Mouse (Mus musculus): ENCODE measurements around the gene Kcnj3. TPM values are rescaled to one million over a fixed set of nuclear protein-coding genes. Genes with fewer than 3 reads are reported as not detected.

Gene Kcnj3
- polyA plus RNA-seq, 1 experiment: not detected

DNA sequence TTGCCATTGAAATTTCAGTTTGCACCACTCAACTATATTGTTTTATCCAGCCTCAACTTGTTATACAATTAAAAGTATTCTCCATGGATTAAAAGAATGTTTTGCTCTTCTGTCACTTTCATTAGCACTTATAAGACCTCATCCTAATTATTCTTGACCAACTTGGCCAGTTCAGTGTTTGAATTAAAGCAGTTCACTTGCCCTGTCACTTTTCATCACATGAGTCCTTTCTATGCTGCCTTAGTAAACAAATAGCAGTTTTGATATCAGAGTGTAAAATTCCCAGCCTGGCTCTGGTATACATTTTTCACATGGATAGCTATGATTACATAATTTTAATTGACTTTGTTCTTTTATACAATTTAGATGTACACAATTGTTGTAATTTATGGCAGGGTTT lies 3.4 kb downstream of the Kcnj3 start:
- TF ChIP-seq MAX (IDR thresholded peaks at IDR 0.05; ENCODE audit: low read depth) (no peak), MYOG (IDR thresholded peaks at IDR 0.05; ENCODE audit: control insufficient read depth in 1 of 3, insufficient read depth in 1 of 3, insufficient read length in 2 of 3, low read depth in 2 of 3) (no peak), TCF12 (IDR thresholded peaks at IDR 0.05; ENCODE audit: insufficient read depth, poor library complexity, severe bottlenecking) (no peak), REST (IDR thresholded peaks at IDR 0.05; ENCODE audit: insufficient read depth, insufficient read length) (no peak), E2F4 (IDR thresholded peaks at IDR 0.05; ENCODE audit: insufficient read depth) (no peak), TCF3 (IDR thresholded peaks at IDR 0.05; ENCODE audit: insufficient read length, low read depth) (no peak), CEBPB (IDR thresholded peaks at IDR 0.05; ENCODE audit: insufficient read depth, poor library complexity, severe bottlenecking) (no peak), POLR2A (IDR thresholded peaks at IDR 0.05; ENCODE audit: insufficient read length, low read depth) (no peak), POLR2AphosphoS2 (IDR thresholded peaks at IDR 0.05; ENCODE audit: insufficient read length, low read depth) (no peak), SRF (IDR thresholded peaks at IDR 0.05; ENCODE audit: control insufficient read depth, insufficient read length, low read depth) (no peak), MYOD1 (IDR thresholded peaks at IDR 0.05; ENCODE audit: control insufficient read depth in 1 of 3, insufficient read length in 2 of 3, low read depth in 2 of 3) (no peak), USF1 (IDR thresholded peaks at IDR 0.05; ENCODE audit: low read depth) (no peak)
- Histone ChIP-seq H3K79me2 (ENCODE audit: control insufficient read depth, insufficient read depth) (no peaks in the 10 kb centered on the region), H3K4me3 (no peak overlapping the region), H3K36me3 (ENCODE audit: control insufficient read depth, insufficient read depth) (no peaks in the 10 kb centered on the region), H3K27me3 (ENCODE audit: control insufficient read depth, insufficient read depth, insufficient read length) (no peaks in the 10 kb centered on the region), H3K4me2 (ENCODE audit: low read depth) (no peak overlapping the region), H3ac (ENCODE audit: control insufficient read depth, insufficient read length) (no peak overlapping the region)

DNA sequence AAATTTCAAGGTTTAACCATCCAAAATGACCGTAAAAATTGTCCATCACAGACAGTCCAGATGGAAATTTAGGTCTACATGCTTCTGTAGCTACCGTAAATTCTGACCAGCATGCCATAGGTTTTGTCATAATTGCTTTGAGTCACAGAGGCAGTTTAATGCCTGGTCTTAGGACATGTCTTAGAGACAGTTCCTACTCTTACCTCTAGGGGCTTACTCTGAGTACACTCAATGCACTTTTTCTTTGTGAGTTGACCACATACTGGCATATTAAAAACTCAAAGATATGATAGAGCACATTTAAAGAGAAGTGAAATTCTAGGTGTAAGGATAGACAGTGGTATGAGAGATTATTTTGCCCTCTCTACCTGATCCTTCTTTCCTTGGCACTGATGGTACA lies 6.2 kb downstream of the Kcnj3 start:
- H3K36me3 ChIP-seq (ENCODE audit: control insufficient read depth, insufficient read depth): no peaks in the 10 kb centered on the region
- H3K79me2 ChIP-seq (ENCODE audit: control insufficient read depth, insufficient read depth): no peaks in the 10 kb centered on the region
- H3K4me3 ChIP-seq: no peak overlapping the region
- no peak for TF ChIP-seq SRF (IDR thresholded peaks at IDR 0.05; ENCODE audit: control insufficient read depth, insufficient read length, low read depth)
- TF ChIP-seq TCF12 (IDR thresholded peaks at IDR 0.05; ENCODE audit: insufficient read depth, poor library complexity, severe bottlenecking): no peak
- no peak for TF ChIP-seq USF1 (IDR thresholded peaks at IDR 0.05; ENCODE audit: low read depth)
- TF ChIP-seq REST (IDR thresholded peaks at IDR 0.05; ENCODE audit: insufficient read depth, insufficient read length): no peak
- TF ChIP-seq MAX (IDR thresholded peaks at IDR 0.05; ENCODE audit: low read depth): no peak
- no peak for TF ChIP-seq MYOD1 (IDR thresholded peaks at IDR 0.05; ENCODE audit: control insufficient read depth in 1 of 3, insufficient read length in 2 of 3, low read depth in 2 of 3)
- TF ChIP-seq POLR2A (IDR thresholded peaks at IDR 0.05; ENCODE audit: insufficient read length, low read depth): no peak
- no peak for TF ChIP-seq CEBPB (IDR thresholded peaks at IDR 0.05; ENCODE audit: insufficient read depth, poor library complexity, severe bottlenecking)
- no peak for TF ChIP-seq TCF3 (IDR thresholded peaks at IDR 0.05; ENCODE audit: insufficient read length, low read depth)
- TF ChIP-seq MYOG (IDR thresholded peaks at IDR 0.05; ENCODE audit: control insufficient read depth in 1 of 3, insufficient read depth in 1 of 3, insufficient read length in 2 of 3, low read depth in 2 of 3): no peak
- H3K4me2 ChIP-seq (ENCODE audit: low read depth): no peak overlapping the region
- H3ac ChIP-seq (ENCODE audit: control insufficient read depth, insufficient read length): no peak overlapping the region
- no peaks in the 10 kb centered on the region for H3K27me3 ChIP-seq (ENCODE audit: control insufficient read depth, insufficient read depth, insufficient read length)

DNA sequence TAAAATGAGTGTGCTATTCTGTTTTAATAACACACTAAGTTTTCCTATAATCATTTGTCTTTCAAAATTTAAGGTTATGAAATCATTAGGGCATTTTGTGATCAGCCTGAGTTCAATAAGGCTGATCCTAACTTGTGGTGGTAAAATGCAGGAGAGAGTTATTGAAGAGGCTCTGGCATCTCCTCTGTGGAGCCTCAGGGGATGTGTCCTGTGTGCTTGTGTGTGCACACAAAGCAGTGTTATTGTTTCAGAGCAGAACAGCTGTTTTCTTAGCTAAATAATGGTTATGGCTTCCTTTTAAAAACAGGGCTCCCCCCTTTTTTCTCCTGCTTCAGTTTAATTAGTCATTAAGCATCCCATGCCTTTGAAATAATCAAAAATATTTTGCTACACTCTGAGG lies 11.5 kb downstream of the Kcnj3 start:
- TF ChIP-seq REST (IDR thresholded peaks at IDR 0.05; ENCODE audit: insufficient read depth, insufficient read length) (no peak), TCF3 (IDR thresholded peaks at IDR 0.05; ENCODE audit: insufficient read length, low read depth) (no peak), SRF (IDR thresholded peaks at IDR 0.05; ENCODE audit: control insufficient read depth, insufficient read length, low read depth) (no peak), POLR2A (IDR thresholded peaks at IDR 0.05; ENCODE audit: insufficient read length, low read depth) (no peak), MAX (IDR thresholded peaks at IDR 0.05; ENCODE audit: low read depth) (no peak), USF1 (IDR thresholded peaks at IDR 0.05; ENCODE audit: low read depth) (no peak), TCF12 (IDR thresholded peaks at IDR 0.05; ENCODE audit: insufficient read depth, poor library complexity, severe bottlenecking) (no peak), MYOD1 (IDR thresholded peaks at IDR 0.05; ENCODE audit: control insufficient read depth in 1 of 3, insufficient read length in 2 of 3, low read depth in 2 of 3) (no peak), POLR2AphosphoS2 (IDR thresholded peaks at IDR 0.05; ENCODE audit: insufficient read length, low read depth) (no peak), MYOG (IDR thresholded peaks at IDR 0.05; ENCODE audit: control insufficient read depth in 1 of 3, insufficient read depth in 1 of 3, insufficient read length in 2 of 3, low read depth in 2 of 3) (no peak), E2F4 (IDR thresholded peaks at IDR 0.05; ENCODE audit: insufficient read depth) (no peak), CEBPB (IDR thresholded peaks at IDR 0.05; ENCODE audit: insufficient read depth, poor library complexity, severe bottlenecking) (no peak)
- Histone ChIP-seq H3K27me3 (ENCODE audit: control insufficient read depth, insufficient read depth, insufficient read length) (no peaks in the 10 kb centered on the region), H3K36me3 (ENCODE audit: control insufficient read depth, insufficient read depth) (no peaks in the 10 kb centered on the region), H3K79me2 (ENCODE audit: control insufficient read depth, insufficient read depth) (no peaks in the 10 kb centered on the region), H3ac (ENCODE audit: control insufficient read depth, insufficient read length) (no peak overlapping the region), H3K4me2 (ENCODE audit: low read depth) (no peak overlapping the region), H3K4me3 (no peak overlapping the region)

DNA sequence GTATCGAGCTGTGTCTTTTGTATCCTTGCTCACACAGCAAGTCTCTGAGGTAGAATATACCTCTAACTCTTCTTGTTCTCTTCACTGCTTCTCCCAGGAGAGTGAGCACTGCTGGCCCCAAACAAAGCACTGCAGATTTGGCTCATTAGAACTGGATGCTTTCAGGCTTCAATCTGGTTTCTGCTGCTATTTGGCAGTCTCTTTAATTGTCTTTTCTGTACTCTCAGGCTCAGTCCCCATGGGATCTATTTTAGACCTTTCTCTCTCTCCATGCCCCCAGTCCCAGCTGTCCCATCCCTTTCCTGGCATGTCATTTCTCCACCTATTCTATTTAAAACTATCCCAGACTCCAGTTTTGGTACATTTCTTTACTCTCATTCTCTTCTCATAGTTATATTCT lies 15.0 kb downstream of the Kcnj3 start:
- H3K4me2 ChIP-seq (ENCODE audit: low read depth): peak overlapping the region; percentile 36
- TF ChIP-seq TCF3 (IDR thresholded peaks at IDR 0.05; ENCODE audit: insufficient read length, low read depth) (no peak), MYOD1 (IDR thresholded peaks at IDR 0.05; ENCODE audit: control insufficient read depth in 1 of 3, insufficient read length in 2 of 3, low read depth in 2 of 3) (peak in 2 of 3 experiments; percentile 9 to 70), MYOG (IDR thresholded peaks at IDR 0.05; ENCODE audit: control insufficient read depth in 1 of 3, insufficient read depth in 1 of 3, insufficient read length in 2 of 3, low read depth in 2 of 3) (peak in 1 of 3 experiments; percentile 27)
- no peaks in the 10 kb centered on the region for H3K36me3 ChIP-seq (ENCODE audit: control insufficient read depth, insufficient read depth)
- no peak overlapping the region for H3ac ChIP-seq (ENCODE audit: control insufficient read depth, insufficient read length)
- no peaks in the 10 kb centered on the region for H3K79me2 ChIP-seq (ENCODE audit: control insufficient read depth, insufficient read depth)
- no peak overlapping the region for H3K4me3 ChIP-seq
- H3K27me3 ChIP-seq (ENCODE audit: control insufficient read depth, insufficient read depth, insufficient read length): no peaks in the 10 kb centered on the region

DNA sequence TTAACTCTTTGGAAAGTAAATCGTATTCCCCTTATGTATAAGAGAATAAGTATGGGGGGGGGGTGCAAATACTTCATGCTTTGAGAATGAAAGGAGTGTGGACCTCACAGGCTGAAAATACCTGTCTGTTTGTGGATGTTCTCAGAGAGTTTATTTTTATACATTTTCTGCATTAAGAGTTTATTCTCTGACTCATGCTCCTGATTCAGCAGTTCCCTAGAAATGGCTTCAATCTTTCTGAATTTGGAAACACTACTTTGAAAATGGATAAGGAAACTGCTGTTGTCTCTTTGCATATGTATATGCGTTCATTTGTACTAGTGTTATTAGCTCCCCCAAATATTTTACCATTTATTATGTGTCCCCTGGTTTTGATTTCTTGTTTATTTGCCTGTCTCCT lies 23.4 kb downstream of the Kcnj3 start:
- H3K4me2 ChIP-seq (ENCODE audit: low read depth): no peak overlapping the region
- no peaks in the 10 kb centered on the region for H3K79me2 ChIP-seq (ENCODE audit: control insufficient read depth, insufficient read depth)
- no peaks in the 10 kb centered on the region for H3K36me3 ChIP-seq (ENCODE audit: control insufficient read depth, insufficient read depth)
- no peak overlapping the region for H3ac ChIP-seq (ENCODE audit: control insufficient read depth, insufficient read length)
- no peak for TF ChIP-seq TCF12 (IDR thresholded peaks at IDR 0.05; ENCODE audit: insufficient read depth, poor library complexity, severe bottlenecking)
- TF ChIP-seq POLR2A (IDR thresholded peaks at IDR 0.05; ENCODE audit: insufficient read length, low read depth): no peak
- TF ChIP-seq MYOG (IDR thresholded peaks at IDR 0.05; ENCODE audit: control insufficient read depth in 1 of 3, insufficient read depth in 1 of 3, insufficient read length in 2 of 3, low read depth in 2 of 3): no peak
- no peak for TF ChIP-seq TCF3 (IDR thresholded peaks at IDR 0.05; ENCODE audit: insufficient read length, low read depth)
- TF ChIP-seq MYOD1 (IDR thresholded peaks at IDR 0.05; ENCODE audit: control insufficient read depth in 1 of 3, insufficient read length in 2 of 3, low read depth in 2 of 3): no peak
- TF ChIP-seq CEBPB (IDR thresholded peaks at IDR 0.05; ENCODE audit: insufficient read depth, poor library complexity, severe bottlenecking): no peak
- TF ChIP-seq POLR2AphosphoS2 (IDR thresholded peaks at IDR 0.05; ENCODE audit: insufficient read length, low read depth): no peak
- no peak for TF ChIP-seq SRF (IDR thresholded peaks at IDR 0.05; ENCODE audit: control insufficient read depth, insufficient read length, low read depth)
- no peak for TF ChIP-seq USF1 (IDR thresholded peaks at IDR 0.05; ENCODE audit: low read depth)
- TF ChIP-seq MAX (IDR thresholded peaks at IDR 0.05; ENCODE audit: low read depth): no peak
- no peak overlapping the region for H3K4me3 ChIP-seq
- H3K27me3 ChIP-seq (ENCODE audit: control insufficient read depth, insufficient read depth, insufficient read length): no peaks in the 10 kb centered on the region
